Mouse (Mus musculus) cerebral cortex, adult 2 months (tissue): ENCODE measurements around the gene Flot1.

ENCODE experiments used
- WGBS: fragments of 180-500 bp; shearing (Covaris S2); methylation state at CpG from one replicate; pipeline ENCODE4 v1.1.7; 2018; 5-methylcytosine and 5-hydroxymethylcytosine counted together

Gene Flot1

GRCm38 (mm10) chr17:35812307-35812706, 10.7 kb upstream of the Flot1 start:
- WGBS = 93% methylated on average over 5 of the region's 5 CpGs

GRCm38 (mm10) chr17:35812736-35813135, 10.3 kb upstream of the Flot1 start:
- WGBS = 59% methylated on average over 6 of the region's 6 CpGs

GRCm38 (mm10) chr17:35813245-35813647, 9.8 kb upstream of the Flot1 start:
- WGBS = 40% methylated on average over 7 of the region's 7 CpGs

- WGBS = 72% methylated on average over 7 of the region's 7 CpGs
Observed at GRCm38 (mm10) chr17:35813653-35814052, 9.4 kb upstream of the Flot1 start.

- 71% methylated on average over 6 of the region's 6 CpGs for WGBS
Observed at GRCm38 (mm10) chr17:35814678-35815077, 8.4 kb upstream of the Flot1 start.

- 60% methylated on average over 7 of the region's 7 CpGs for WGBS
Observed at GRCm38 (mm10) chr17:35815836-35816235, 7.2 kb upstream of the Flot1 start.

- 78% methylated on average over 9 of the region's 14 CpGs for WGBS
Observed at GRCm38 (mm10) chr17:35816686-35817085, 6.3 kb upstream of the Flot1 start.

- 82% methylated on average over 10 of the region's 10 CpGs for WGBS
Observed at GRCm38 (mm10) chr17:35817226-35817625, 5.8 kb upstream of the Flot1 start.

GRCm38 (mm10) chr17:35820111-35820510, 2.9 kb upstream of the Flot1 start:
- 68% methylated on average over 5 of the region's 5 CpGs for WGBS

- 1% methylated on average over 62 of the region's 62 CpGs for WGBS
Observed at GRCm38 (mm10) chr17:35821439-35822430, 1.3 kb upstream of the Flot1 start, which contains the start of gene Ier3. Ier3 (plus strand) TSS chr17:35821684.

- WGBS = 3% methylated on average over 11 of the region's 11 CpGs
Observed at GRCm38 (mm10) chr17:35822564-35822963, 466 bp upstream of the Flot1 start.

GRCm38 (mm10) chr17:35824402-35824801, 1.4 kb downstream of the Flot1 start:
- 76% methylated on average over 7 of the region's 7 CpGs for WGBS

GRCm38 (mm10) chr17:35825109-35825850, 2.2 kb downstream of the Flot1 start:
- 93% methylated on average over 13 of the region's 13 CpGs for WGBS

GRCm38 (mm10) chr17:35829737-35830136, 6.7 kb downstream of the Flot1 start:
- WGBS = 3% methylated on average over 21 of the region's 21 CpGs

GRCm38 (mm10) chr17:35832400-35833238, 9.6 kb downstream of the Flot1 start:
- WGBS = 67% methylated on average over 8 of the region's 8 CpGs

- WGBS = 34% methylated on average over 5 of the region's 5 CpGs
Observed at GRCm38 (mm10) chr17:35833239-35833751, 10.3 kb downstream of the Flot1 start.

GRCm38 (mm10) chr17:35833894-35834293, 10.9 kb downstream of the Flot1 start:
- WGBS = 33% methylated on average over 5 of the region's 5 CpGs

- WGBS = 39% methylated on average over 26 of the region's 26 CpGs
Observed at GRCm38 (mm10) chr17:35834696-35835422, 11.8 kb downstream of the Flot1 start.

- WGBS = 43% methylated on average over 26 of the region's 26 CpGs
Observed at GRCm38 (mm10) chr17:35835424-35836140, 12.6 kb downstream of the Flot1 start.
